Mouse (Mus musculus): ENCODE data around the gene Sesn2. TPM values are rescaled to one million over a fixed set of nuclear protein-coding genes. Genes with fewer than 3 reads are reported as not detected.
"Not testable (repeated sequence)": the region's sequence is repeated elsewhere in the genome, so short reads cannot be mapped to it uniquely, and the experiment has no call there.

Sesn2 gene
- total RNA-seq (2014; fragmentation: Nextera tagmentation) (7.3 and 9.3 TPM in 2 replicates), total RNA-seq (2017) (2.6 and 3.8 TPM in 2 replicates)

- peak; percentile 87 for ATAC-seq (replicated peaks; ENCODE audit: low FRiP score, low TSS enrichment, poor library complexity, severe bottlenecking)
These were observed at the start of gene Sesn2 for GRCm38 (mm10) chr4:132510352-132510798. Gene Sesn2, minus strand, starts transcription at chr4:132510501.

- not testable (repeated sequence) for ATAC-seq (replicated peaks; ENCODE audit: low FRiP score, low TSS enrichment, poor library complexity, severe bottlenecking)
These were observed 45.2 kb upstream of the Sesn2 start for GRCm38 (mm10) chr4:132555550-132555949.

DNA sequence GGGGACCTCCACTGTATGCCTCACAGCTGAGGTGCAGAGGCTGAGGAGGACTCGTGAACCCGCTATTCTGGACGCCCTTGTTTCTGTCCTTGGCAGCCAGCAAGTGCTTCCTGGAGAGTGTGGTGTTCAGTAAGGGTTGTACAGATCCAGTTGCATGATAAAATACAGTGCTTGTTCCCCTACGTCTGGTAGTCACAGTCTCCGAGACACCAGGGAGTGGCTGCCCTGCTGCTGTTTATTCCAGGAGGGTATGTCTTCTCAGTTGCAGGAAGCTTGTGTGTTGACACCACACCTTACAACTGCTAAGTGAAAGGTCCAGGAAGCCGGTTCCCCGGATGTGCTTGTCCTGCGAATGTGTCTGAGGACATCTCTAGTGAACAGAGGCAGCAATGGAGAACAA, 44.4 kb upstream of the Sesn2 start:
- ATAC-seq (replicated peaks; ENCODE audit: low FRiP score, low TSS enrichment, poor library complexity, severe bottlenecking): peak; percentile 51; the same call in 1 of the 2 replicates

DNA sequence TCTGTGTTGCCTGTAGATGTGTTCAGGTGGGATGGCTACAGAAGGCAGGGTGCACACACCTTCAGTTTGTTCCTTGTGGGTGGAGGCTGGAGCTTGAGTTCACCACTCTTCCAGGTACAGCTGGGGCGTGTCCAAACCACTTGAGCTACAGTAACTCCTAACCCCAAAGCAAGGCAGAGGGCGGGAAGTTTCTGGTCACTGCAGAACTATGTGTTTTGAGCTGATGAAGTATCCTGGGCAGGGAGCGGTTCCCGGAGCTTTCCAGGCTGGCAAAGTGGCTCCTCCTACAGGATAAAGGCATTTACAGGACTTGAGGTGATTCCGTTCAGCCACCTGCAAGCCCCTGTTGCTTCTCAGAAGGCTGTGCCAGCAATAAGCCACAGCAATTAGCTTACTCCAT, 43.9 kb upstream of the Sesn2 start:
- no peak for ATAC-seq (replicated peaks; ENCODE audit: low FRiP score, low TSS enrichment, poor library complexity, severe bottlenecking)

GRCm38 (mm10) chr4:132545851-132546250, 35.5 kb upstream of the Sesn2 start:
- ATAC-seq (replicated peaks; ENCODE audit: low FRiP score, low TSS enrichment, poor library complexity, severe bottlenecking): peak; percentile 77

GRCm38 (mm10) chr4:132542724-132543123, 32.4 kb upstream of the Sesn2 start:
- no peak for ATAC-seq (replicated peaks; ENCODE audit: low FRiP score, low TSS enrichment, poor library complexity, severe bottlenecking)

DNA sequence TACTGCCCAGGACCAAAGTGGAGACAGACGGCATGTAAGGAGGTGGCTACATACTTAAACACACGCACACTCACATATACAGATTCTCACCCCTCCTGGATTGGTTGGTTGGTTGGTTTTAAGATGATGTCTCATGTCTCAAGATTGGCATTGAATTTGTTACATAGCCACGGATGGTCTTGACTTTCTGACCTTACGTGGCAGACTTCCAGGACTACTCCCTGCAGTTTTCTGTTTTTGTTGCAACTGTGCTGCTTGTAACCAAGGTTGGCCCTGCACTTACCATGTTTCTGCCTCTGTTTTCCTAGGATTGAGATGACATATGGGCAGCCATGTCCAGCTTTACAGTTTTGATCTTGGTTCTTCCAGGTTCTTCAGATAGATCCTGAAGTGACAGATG, 31.1 kb upstream of the Sesn2 start:
- ATAC-seq (replicated peaks; ENCODE audit: low FRiP score, low TSS enrichment, poor library complexity, severe bottlenecking): no peak

GRCm38 (mm10) chr4:132539481-132539880, 29.2 kb upstream of the Sesn2 start:
- ATAC-seq (replicated peaks; ENCODE audit: low FRiP score, low TSS enrichment, poor library complexity, severe bottlenecking): no peak

GRCm38 (mm10) chr4:132535406-132536121, 25.3 kb upstream of the Sesn2 start, which contains the start of gene Dnajc8:
Gene Dnajc8, plus strand, starts transcription at chr4:132535550.
- ATAC-seq (replicated peaks; ENCODE audit: low FRiP score, low TSS enrichment, poor library complexity, severe bottlenecking): peak; percentile 31

- ATAC-seq (replicated peaks; ENCODE audit: low FRiP score, low TSS enrichment, poor library complexity, severe bottlenecking): peak; percentile 78
These were observed 22.9 kb upstream of the Sesn2 start, which contains the start of gene Atpif1 for GRCm38 (mm10) chr4:132532981-132533916. Gene Atpif1, minus strand, starts transcription at chr4:132533659.

DNA sequence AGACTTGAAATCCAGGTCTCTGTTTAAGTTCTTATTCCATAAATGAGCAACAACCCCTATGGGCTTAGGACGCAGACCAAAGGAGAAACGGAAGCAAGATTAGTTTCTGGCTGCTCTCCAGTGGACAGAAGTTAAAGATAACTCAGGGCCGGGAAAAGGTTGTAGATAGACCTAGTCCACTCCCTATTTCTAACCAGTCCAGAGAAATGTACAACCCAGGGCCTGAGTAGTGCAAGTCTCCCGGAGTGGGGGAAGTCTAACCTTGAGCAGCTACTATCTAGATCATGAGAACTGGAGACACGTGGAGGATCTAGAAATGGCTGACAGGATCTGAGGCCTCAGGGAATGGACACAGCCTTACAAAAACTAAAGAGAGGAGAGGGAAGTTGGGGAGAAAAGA, 22.2 kb upstream of the Sesn2 start:
- ATAC-seq (replicated peaks; ENCODE audit: low FRiP score, low TSS enrichment, poor library complexity, severe bottlenecking): peak; percentile 38

DNA sequence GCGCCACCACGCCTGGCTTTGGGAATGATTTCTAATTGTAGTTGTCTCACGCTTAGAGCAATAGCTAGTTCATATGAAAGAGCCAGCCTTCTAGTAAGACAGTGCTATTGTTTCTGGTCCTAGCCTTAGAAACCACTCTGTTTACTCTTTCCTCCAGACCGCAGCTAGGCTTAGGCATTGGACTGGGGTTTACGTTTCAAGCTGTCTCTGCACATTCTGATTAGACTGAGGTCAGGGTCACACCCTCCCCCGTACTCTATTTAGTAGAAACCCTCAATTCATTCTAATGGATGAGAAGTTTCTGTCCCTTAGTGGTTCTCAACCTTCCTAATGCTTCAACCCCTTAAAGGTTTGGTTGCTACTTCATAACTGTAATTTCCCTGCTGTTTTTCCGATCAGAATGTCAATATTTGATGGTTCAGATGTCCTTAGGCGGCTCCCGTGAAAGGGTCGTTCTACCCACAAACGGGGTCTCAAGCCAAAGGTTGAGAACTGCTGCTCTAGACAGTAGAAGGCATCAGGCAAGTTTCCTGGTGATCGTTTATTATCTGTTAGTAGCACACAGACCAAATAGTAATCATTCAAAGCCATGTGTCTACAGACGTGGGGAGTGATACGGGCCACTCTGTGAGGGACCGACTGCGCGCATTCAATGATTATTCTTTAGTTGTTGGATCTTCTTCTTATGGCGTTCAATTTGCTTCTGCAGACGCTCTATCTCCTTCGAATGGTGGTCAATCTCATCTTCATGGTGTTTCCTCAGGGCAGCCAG, 19.9 kb upstream of the Sesn2 start:
- peak; percentile 52 for ATAC-seq (replicated peaks; ENCODE audit: low FRiP score, low TSS enrichment, poor library complexity, severe bottlenecking)

DNA sequence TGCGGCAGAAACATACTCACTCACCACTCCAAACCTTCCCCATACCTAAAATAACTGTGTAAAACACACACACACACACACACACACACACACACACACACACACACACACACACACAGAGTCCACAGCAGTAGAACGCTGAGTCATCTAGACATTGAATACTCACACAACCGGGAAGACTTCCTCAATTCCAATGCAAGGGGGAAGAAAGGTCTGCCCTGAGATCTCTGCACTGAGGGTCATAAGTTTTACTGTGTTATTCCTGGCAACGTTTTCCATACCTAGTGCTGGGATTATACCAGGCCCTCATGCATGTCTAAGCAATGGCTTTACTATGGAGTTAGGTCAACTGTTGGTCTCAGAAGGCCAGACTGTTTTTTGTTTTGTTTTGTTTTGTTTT, 19.0 kb upstream of the Sesn2 start:
- no peak for ATAC-seq (replicated peaks; ENCODE audit: low FRiP score, low TSS enrichment, poor library complexity, severe bottlenecking)

DNA sequence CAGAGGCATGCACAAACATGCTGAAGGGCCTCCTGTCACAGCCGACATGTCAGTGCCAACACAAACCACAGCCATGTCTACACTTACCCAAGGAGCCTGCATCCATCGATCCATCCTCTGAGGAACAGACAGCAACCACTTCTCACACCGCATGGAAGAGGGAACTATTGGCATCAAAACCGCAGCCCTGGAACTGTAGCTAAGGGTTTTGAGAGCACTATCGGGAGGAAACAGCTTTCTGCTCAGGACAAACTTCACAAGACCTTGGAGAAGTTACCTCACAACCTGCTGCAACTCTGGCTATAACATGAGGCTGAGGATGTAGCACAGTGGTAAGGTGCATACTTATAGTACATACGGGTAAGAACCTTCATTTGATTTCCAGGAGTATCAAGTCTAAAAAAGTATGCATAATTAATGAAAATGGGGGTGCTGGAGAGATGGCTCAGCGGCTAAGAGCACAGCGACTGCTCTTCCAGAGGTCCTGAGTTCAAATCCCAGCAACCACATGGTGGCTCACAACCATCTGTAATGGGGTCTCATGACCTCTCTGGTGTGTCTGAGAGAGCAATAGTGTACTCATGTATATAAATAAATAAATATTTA, 17.7 kb upstream of the Sesn2 start:
- ATAC-seq (replicated peaks; ENCODE audit: low FRiP score, low TSS enrichment, poor library complexity, severe bottlenecking): no peak

- ATAC-seq (replicated peaks; ENCODE audit: low FRiP score, low TSS enrichment, poor library complexity, severe bottlenecking): no peak
These were observed 16.4 kb upstream of the Sesn2 start for GRCm38 (mm10) chr4:132526678-132527077.

GRCm38 (mm10) chr4:132524808-132525207, 14.5 kb upstream of the Sesn2 start:
- peak; percentile 66 for ATAC-seq (replicated peaks; ENCODE audit: low FRiP score, low TSS enrichment, poor library complexity, severe bottlenecking)

- no peak for ATAC-seq (replicated peaks; ENCODE audit: low FRiP score, low TSS enrichment, poor library complexity, severe bottlenecking)
These were observed 14.0 kb upstream of the Sesn2 start for GRCm38 (mm10) chr4:132524321-132524741.

DNA sequence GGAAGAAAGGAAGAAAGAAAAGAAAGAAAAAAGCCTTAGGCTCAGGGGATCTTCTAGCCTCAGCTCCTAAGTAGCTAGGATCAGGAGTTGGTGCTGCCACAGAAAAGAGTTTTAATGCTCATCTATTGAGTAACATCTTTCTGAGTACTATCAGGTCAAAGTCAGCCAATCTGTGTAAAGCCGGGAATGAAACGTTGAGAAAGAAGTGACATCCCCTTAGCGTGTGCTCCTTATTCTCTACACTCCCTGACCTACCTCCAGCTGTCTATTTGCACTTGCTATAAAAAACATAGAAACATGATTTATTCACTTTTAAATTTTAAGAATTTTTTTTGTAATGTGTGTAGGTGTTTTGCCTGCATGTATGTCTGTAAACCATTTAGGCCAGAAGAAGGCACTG, 8.9 kb upstream of the Sesn2 start:
- ATAC-seq (replicated peaks; ENCODE audit: low FRiP score, low TSS enrichment, poor library complexity, severe bottlenecking): no peak

DNA sequence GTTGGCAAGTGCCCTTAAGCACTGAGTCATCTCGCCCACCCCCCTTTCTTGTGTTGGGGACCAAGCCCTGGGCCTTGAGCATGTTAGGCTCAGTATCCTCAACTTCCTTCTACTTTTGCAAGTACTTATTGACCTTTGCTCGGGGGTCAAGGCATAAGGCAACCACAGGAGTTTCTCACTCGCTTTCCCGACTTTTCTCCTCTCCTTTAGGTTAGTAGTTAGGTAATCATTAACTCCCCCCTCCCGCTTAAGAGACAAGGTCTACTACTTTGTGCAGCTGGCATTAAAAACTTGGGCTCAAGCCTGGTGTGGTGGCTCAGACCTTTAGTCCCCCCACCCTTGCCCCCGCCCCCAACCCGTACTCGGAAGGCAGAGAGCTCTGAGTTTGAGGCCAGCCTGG, 7.8 kb upstream of the Sesn2 start:
- no peak for ATAC-seq (replicated peaks; ENCODE audit: low FRiP score, low TSS enrichment, poor library complexity, severe bottlenecking)
